Mouse (Mus musculus) limb, embryonic 13.5 days (tissue): ENCODE measurements around the gene Nhsl2. TPM values are rescaled to one million over a fixed set of nuclear protein-coding genes. Genes with fewer than 3 reads are reported as not detected.

Experiments used
- ATAC-seq: fragments of 200-750 bp; cut with Nextera tagmentation; 2 replicates; pipeline ENCODE4 v1.8.0; 2017; ENCODE audit warnings: low read depth, moderate number of reproducible peaks, moderate TSS enrichment; ENCODE audit not compliant: low FRiP score
- H3K27ac ChIP-seq: fragments of 300-500 bp; sonication (generic); 2 replicates; pipeline ENCODE4 v1.5.1; 2015; ENCODE audit warnings: inconsistent platforms, mild to moderate bottlenecking, moderate library complexity
- H3K27me3 ChIP-seq: fragments of 300-500 bp; sonication (generic); 2 replicates; pipeline ENCODE4 v1.6.1; 2015; ENCODE audit warnings: mild to moderate bottlenecking, inconsistent platforms
- H3K36me3 ChIP-seq: fragments of 300-500 bp; sonication (generic); 2 replicates; pipeline ENCODE4 v1.6.1; 2015; ENCODE audit warnings: inconsistent platforms, mild to moderate bottlenecking, moderate library complexity
- H3K4me1 ChIP-seq: fragments of 300-500 bp; sonication (generic); 2 replicates; pipeline ENCODE4 v1.6.1; 2015; ENCODE audit warnings: inconsistent platforms
- H3K4me2 ChIP-seq: fragments of 300-500 bp; sonication (generic); replicated peaks from 2 replicates; pipeline ENCODE4 v1.6.1; 2015; ENCODE audit warnings: inconsistent platforms, mild to moderate bottlenecking, moderate library complexity
- H3K4me3 ChIP-seq: fragments of 300-500 bp; sonication (generic); 2 replicates; pipeline ENCODE4 v1.5.1; 2015; ENCODE audit warnings: moderate library complexity, mild to moderate bottlenecking, inconsistent platforms
- H3K9ac ChIP-seq: fragments of 300-500 bp; sonication (generic); 2 replicates; pipeline ENCODE4 v1.6.1; 2015; ENCODE audit warnings: mild to moderate bottlenecking, inconsistent platforms
- H3K9me3 ChIP-seq: fragments of 300-500 bp; sonication (generic); 2 replicates; pipeline ENCODE4 v1.6.1; 2016; ENCODE audit warnings: inconsistent platforms
- WGBS: fragments of 180-500 bp; shearing (Covaris S2); methylation state at CpG from one replicate; pipeline ENCODE4 v1.1.7; 2015; 5-methylcytosine and 5-hydroxymethylcytosine counted together
- polyA plus RNA-seq: library from polyadenylated mRNA; unstranded; fragments of >200 nt; fragmentation: Nextera tagmentation; extraction: Ambion mirVana; gene quantifications from 2 replicates; pipeline ENCODE4 v1.2.1, GENCODE M21; 2015

The Nhsl2 gene
- polyA plus RNA-seq, 1 experiment from 2014 or later: 17.4 TPM

GRCm38 (mm10) chrX:101953787-101954491 is 104.8 kb downstream of the Nhsl2 start:
- H3K27ac ChIP-seq: peak overlapping the region; percentile 44; the same call in 1 of the 2 replicates
- WGBS: 17% methylated on average over 26 of the region's 30 CpGs
- no peaks in the 10 kb centered on the region for H3K9me3 ChIP-seq

GRCm38 (mm10) chrX:101954492-101954851 is 105.3 kb downstream of the Nhsl2 start:
- no peaks in the 10 kb centered on the region for H3K9me3 ChIP-seq
- H3K27me3 ChIP-seq: peaks cover 44% of the 10 kb centered on the region
- ATAC-seq: no peak
- no peaks in the 10 kb centered on the region for H3K36me3 ChIP-seq
- peak overlapping the region; percentile 58 for H3K4me2 ChIP-seq
- no peak overlapping the region for H3K4me3 ChIP-seq
- H3K27ac ChIP-seq: no peak overlapping the region
- 0 out of 2 replicates have a peak, but pooled peaks cover 4% of the 10 kb centered on the region for H3K4me1 ChIP-seq
- H3K9ac ChIP-seq: no peak overlapping the region
- 51% methylated on average over 6 of the region's 6 CpGs for WGBS

More at GRCm38 (mm10) chrX:101953787-101954491, 104.8 kb downstream of the Nhsl2 start:
- peak; percentile 97 for ATAC-seq
- no peaks in the 10 kb centered on the region for H3K36me3 ChIP-seq
- H3K4me2 ChIP-seq: peak overlapping the region; percentile 58
- H3K4me3 ChIP-seq: peak overlapping the region; percentile 36
- peaks cover 44% of the 10 kb centered on the region for H3K27me3 ChIP-seq
- 0 out of 2 replicates have a peak, but pooled peaks cover 4% of the 10 kb centered on the region for H3K4me1 ChIP-seq
- no peak overlapping the region for H3K9ac ChIP-seq

- WGBS: 56% methylated on average over 4 of the region's 4 CpGs
- Histone ChIP-seq H3K9ac (no peak overlapping the region), H3K27ac (peak overlapping the region; percentile 74), H3K4me3 (peak overlapping the region; percentile 19; the same call in 1 of the 2 replicates), H3K4me2 (peak overlapping the region; percentile 42), H3K36me3 (no peaks in the 10 kb centered on the region), H3K4me1 (0 out of 2 replicates have a peak, but pooled peaks cover 10% of the 10 kb centered on the region), H3K27me3 (peaks cover 45% of the 10 kb centered on the region), H3K9me3 (no peaks in the 10 kb centered on the region)
- no peak for ATAC-seq
Observed at GRCm38 (mm10) chrX:101961848-101962247, 112.7 kb downstream of the Nhsl2 start.

GRCm38 (mm10) chrX:101963711-101964110 is 114.5 kb downstream of the Nhsl2 start:
- Histone ChIP-seq H3K4me1 (0 out of 2 replicates have a peak, but pooled peaks cover 6% of the 10 kb centered on the region), H3K4me2 (no peak overlapping the region), H3K9me3 (no peaks in the 10 kb centered on the region), H3K9ac (no peak overlapping the region), H3K36me3 (no peaks in the 10 kb centered on the region), H3K27me3 (peaks cover 36% of the 10 kb centered on the region), H3K4me3 (no peak overlapping the region), H3K27ac (no peak overlapping the region)
- ATAC-seq: no peak
- 80% methylated on average over 3 of the region's 3 CpGs for WGBS

GRCm38 (mm10) chrX:101973028-101973427 is 123.8 kb downstream of the Nhsl2 start:
- Histone ChIP-seq H3K4me3 (no peak overlapping the region), H3K4me2 (no peak overlapping the region), H3K27me3 (peaks cover 16% of the 10 kb centered on the region; the same call in 1 of the 2 replicates), H3K9ac (no peak overlapping the region), H3K27ac (no peak overlapping the region), H3K4me1 (peaks cover 2% of the 10 kb centered on the region; the same call in 1 of the 2 replicates), H3K9me3 (no peaks in the 10 kb centered on the region), H3K36me3 (no peaks in the 10 kb centered on the region)
- WGBS: 78% methylated on average over 3 of the region's 3 CpGs
- ATAC-seq: no peak

GRCm38 (mm10) chrX:101976931-101977330 is 127.7 kb downstream of the Nhsl2 start:
- no peak overlapping the region for H3K9ac ChIP-seq
- no peak for ATAC-seq
- H3K4me2 ChIP-seq: no peak overlapping the region
- WGBS: 47% methylated on average over 3 of the region's 3 CpGs
- H3K27me3 ChIP-seq: peaks cover 27% of the 10 kb centered on the region; the same call in 1 of the 2 replicates
- H3K4me3 ChIP-seq: no peak overlapping the region
- no peak overlapping the region for H3K27ac ChIP-seq
- H3K36me3 ChIP-seq: no peaks in the 10 kb centered on the region
- peaks cover 18% of the 10 kb centered on the region for H3K4me1 ChIP-seq
- H3K9me3 ChIP-seq: no peaks in the 10 kb centered on the region

GRCm38 (mm10) chrX:101978861-101979260 is 129.7 kb downstream of the Nhsl2 start:
- Histone ChIP-seq H3K4me3 (peak overlapping the region; percentile 10), H3K36me3 (no peaks in the 10 kb centered on the region), H3K4me2 (peak overlapping the region; percentile 43), H3K4me1 (peaks cover 18% of the 10 kb centered on the region), H3K27me3 (peaks cover 29% of the 10 kb centered on the region; the same call in 1 of the 2 replicates), H3K27ac (peak overlapping the region; percentile 81), H3K9ac (no peak overlapping the region), H3K9me3 (no peaks in the 10 kb centered on the region)
- 26% methylated on average over 2 of the region's 2 CpGs for WGBS
- ATAC-seq: peak; percentile 55

- Histone ChIP-seq H3K36me3 (no peaks in the 10 kb centered on the region), H3K4me3 (peak overlapping the region; percentile 10), H3K9ac (no peak overlapping the region), H3K4me1 (peaks cover 20% of the 10 kb centered on the region), H3K4me2 (peak overlapping the region; percentile 43), H3K9me3 (no peaks in the 10 kb centered on the region), H3K27me3 (peaks cover 32% of the 10 kb centered on the region; the same call in 1 of the 2 replicates), H3K27ac (peak overlapping the region; percentile 81)
- 28% methylated on average over 5 of the region's 5 CpGs for WGBS
- peak; percentile 85 for ATAC-seq
Observed at GRCm38 (mm10) chrX:101979267-101979666, 130.1 kb downstream of the Nhsl2 start.

GRCm38 (mm10) chrX:101980586-101980985 is 131.4 kb downstream of the Nhsl2 start:
- no peak for ATAC-seq
- H3K27ac ChIP-seq: no peak overlapping the region; the same call in 1 of the 2 replicates
- H3K27me3 ChIP-seq: peaks cover 41% of the 10 kb centered on the region; the same call in 1 of the 2 replicates

DNA sequence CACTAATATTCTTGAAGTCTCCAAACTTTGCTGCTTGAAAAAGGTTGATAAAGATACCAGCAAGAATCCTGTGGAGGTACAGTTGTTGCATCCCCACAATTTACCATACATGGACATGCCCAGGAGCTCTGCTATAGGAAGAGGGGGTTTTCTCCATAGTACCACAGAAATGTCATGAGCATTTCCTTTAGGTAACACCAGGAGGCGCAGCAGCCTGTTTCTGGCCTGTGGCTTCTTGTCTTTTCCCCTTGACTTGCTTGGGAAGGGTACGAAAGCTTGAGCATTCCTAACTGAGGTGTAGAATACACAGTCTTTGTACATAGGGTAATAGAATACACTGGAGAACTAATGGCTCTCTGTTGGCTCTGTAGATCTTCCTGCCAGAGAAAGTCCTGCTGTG is 132.3 kb downstream of the Nhsl2 start:
- Histone ChIP-seq H3K4me1 (peaks cover 26% of the 10 kb centered on the region), H3K27me3 (peaks cover 41% of the 10 kb centered on the region; the same call in 1 of the 2 replicates), H3K4me2 (no peak overlapping the region), H3K36me3 (no peaks in the 10 kb centered on the region), H3K27ac (no peak overlapping the region), H3K9me3 (no peaks in the 10 kb centered on the region), H3K4me3 (no peak overlapping the region), H3K9ac (no peak overlapping the region)
- 47% methylated on average over 2 of the region's 2 CpGs for WGBS
- no peak for ATAC-seq

More at GRCm38 (mm10) chrX:101980586-101980985, 131.4 kb downstream of the Nhsl2 start:
- no peak overlapping the region for H3K4me3 ChIP-seq
- H3K4me1 ChIP-seq: peaks cover 26% of the 10 kb centered on the region
- no peaks in the 10 kb centered on the region for H3K9me3 ChIP-seq
- no peak overlapping the region for H3K4me2 ChIP-seq
- no peaks in the 10 kb centered on the region for H3K36me3 ChIP-seq
- no peak overlapping the region for H3K9ac ChIP-seq
- 78% methylated on average over 2 of the region's 2 CpGs for WGBS

- Histone ChIP-seq H3K36me3 (no peaks in the 10 kb centered on the region), H3K9me3 (no peaks in the 10 kb centered on the region), H3K4me1 (peaks cover 18% of the 10 kb centered on the region), H3K4me2 (no peak overlapping the region), H3K27ac (no peak overlapping the region), H3K27me3 (peaks cover 33% of the 10 kb centered on the region; the same call in 1 of the 2 replicates), H3K4me3 (no peak overlapping the region), H3K9ac (no peak overlapping the region)
- no peak for ATAC-seq
- 39% methylated on average over 6 of the region's 6 CpGs for WGBS
Observed at GRCm38 (mm10) chrX:101983638-101984037, 134.5 kb downstream of the Nhsl2 start.

DNA sequence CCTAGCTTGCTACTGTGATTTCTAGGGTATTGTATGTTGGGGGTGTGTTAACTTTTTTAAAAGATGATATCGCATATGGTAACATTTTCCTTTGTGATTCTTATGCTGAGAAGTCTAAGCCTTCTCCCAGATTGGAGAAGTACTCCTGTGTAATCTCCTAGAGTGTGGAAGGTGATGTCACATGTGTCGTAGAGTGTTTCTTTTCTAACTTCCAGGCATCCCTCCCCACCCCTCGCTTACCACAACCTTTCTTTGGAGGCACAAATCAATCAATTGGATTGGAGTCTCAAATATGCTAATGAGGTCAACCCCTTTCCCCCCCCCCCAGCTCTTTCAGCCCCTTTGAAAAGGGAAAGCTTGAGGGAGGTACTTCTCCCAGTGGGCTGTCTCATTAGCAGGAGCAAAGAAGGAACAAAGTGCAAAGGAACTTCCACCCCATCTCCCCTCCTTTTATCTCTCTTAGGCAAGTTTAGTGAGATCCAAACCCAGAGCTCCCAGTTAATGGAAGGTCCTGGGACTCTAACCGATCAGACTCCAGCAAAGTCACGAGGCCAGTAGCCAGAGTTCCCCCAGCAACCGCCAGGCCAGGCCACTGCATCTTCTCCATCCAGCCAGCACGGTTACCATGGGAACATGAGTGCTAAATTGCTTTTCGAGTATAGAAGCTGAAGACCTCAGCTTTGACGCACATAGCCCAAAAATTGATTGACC is 137.6 kb downstream of the Nhsl2 start:
- Histone ChIP-seq H3K9ac (no peak overlapping the region), H3K4me2 (no peak overlapping the region), H3K27ac (no peak overlapping the region), H3K9me3 (no peaks in the 10 kb centered on the region), H3K36me3 (no peaks in the 10 kb centered on the region), H3K4me1 (peaks cover 8% of the 10 kb centered on the region), H3K27me3 (peaks cover 36% of the 10 kb centered on the region; the same call in 1 of the 2 replicates), H3K4me3 (no peak overlapping the region)
- WGBS: 37% methylated on average over 9 of the region's 9 CpGs
- ATAC-seq: no peak
